Mouse (Mus musculus) left cerebral cortex, postnatal 10 days (tissue): Measurements from ENCODE around the gene Gatad2b. TPM values are rescaled to one million over a fixed set of nuclear protein-coding genes. Genes with fewer than 3 reads are reported as not detected.

Source experiments
- DNase-seq, 2 experiments: peaks; one replicate each; pipeline ENCODE4 v3.0.0; 2021 to 2022; ENCODE audit warnings: low spot score in 2 of 2, mixed read lengths in 1 of 2; ENCODE audit errors: extremely low spot score in 1 of 2
- intact Hi-C: fragments of 180-260 bp; cut with DNase I; formaldehyde crosslinking; loops from one replicate; pipeline ENCODE4 v1.15.1; 2025
- total RNA-seq, 2 experiments: library from RNA; stranded (reverse); gene quantifications; 2 replicates each; pipeline ENCODE4 v1.2.3; 2021

Gene Gatad2b
- total RNA-seq, 2 experiments from 2014 or later: 90.0 to 90.5 TPM

DNA sequence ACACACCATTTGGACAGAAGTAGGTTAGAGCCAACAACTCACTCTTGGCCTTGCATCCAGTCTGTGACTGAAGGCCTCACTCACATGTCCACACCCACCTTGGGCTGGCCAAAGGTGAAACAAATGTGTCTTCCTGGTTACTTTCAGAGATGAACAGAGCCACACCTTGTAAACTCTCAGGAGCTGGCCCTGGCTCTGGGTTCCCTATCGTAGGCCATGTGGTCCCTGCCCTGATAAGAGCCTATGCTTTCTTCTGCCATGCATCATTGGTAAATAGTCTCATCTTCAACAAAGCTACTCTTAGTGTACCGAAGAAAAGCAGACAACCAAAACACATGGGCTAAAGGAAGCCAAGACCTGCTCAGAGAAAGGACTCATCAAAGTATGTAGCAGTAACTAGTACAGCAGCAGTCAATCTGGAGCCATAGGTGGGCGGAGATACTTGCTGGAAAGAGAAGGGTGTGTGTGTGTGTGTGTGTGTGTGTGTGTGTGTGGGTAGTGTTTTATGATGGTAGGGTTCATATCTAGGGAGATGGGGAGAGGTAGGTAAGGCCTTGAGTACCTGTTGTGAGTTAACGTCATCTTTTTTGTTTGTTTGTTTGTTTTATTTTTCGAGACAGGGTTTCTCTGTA, 74.1 kb downstream of the Gatad2b start:
- intact Hi-C loops: no loop called here
- no peak for DNase-seq

DNA sequence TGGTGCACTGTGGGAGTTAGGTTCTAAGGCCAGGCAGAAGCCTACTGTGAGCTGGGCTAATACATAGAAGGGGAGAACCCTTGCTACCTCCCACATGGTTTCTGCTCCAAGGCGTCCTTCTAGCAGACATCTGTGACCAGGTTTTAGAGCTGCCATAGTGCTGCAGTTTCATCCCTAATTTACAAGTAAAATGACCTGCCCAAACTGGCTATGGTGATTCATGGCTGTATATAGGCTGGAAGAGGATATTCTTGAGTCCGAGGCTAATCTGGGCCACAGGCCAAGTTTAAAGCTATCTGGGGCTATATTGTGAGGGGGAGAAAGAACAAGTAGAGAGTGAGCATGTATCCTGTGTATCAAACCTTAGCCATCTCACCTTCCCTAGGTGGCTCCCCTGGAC, 76.1 kb downstream of the Gatad2b start:
- DNase-seq: no peak
- intact Hi-C loops: no loop called here

DNA sequence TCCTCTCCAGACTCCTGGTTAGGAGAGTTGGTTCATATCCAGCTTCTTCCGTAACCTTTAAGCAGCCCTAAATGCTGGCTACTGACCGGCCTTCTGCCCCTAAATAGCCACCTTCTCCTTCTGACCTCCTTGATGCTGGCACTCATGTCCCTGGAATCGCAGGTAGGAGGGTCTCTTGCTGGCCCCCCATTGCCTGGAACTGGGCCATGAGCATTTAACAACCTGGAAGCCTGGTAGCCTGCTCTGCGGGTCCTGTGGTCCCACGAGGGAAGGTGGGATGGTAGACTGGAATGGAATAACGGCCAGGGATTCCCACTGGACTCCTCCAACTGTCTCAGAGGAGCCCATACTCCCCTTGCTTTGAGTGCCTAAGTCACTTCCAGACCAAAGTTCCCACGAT, 78.9 kb downstream of the Gatad2b start:
- intact Hi-C loops: loop anchor here (5.0 kb wide), 3 partner anchors 80 to 155 kb away; partner anchors contain the start of genes Dennd4b and Gatad2b
- no peak for DNase-seq

DNA sequence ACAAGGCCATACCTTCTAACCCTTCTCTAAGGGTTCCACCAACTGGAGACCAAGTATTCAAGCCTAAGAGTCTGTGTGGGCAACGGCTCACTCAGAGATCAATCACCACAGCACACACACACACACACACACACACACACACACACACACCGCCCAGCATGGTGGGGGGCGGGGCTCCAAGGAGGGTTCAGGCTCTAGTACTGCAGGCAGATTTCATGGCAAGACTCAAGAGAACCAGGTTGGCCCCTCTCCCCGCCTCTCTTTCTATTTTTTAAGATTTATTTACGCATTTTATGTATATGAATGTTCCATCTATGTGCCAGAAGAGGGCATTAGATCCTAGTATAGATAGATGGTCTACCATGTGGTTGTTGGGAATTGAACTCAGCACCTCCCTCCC, 79.8 kb downstream of the Gatad2b start:
- DNase-seq: no peak
- intact Hi-C loops: loop anchor here (5.0 kb wide), 3 partner anchors 81 to 156 kb away; partner anchors contain the start of genes Dennd4b and Gatad2b

DNA sequence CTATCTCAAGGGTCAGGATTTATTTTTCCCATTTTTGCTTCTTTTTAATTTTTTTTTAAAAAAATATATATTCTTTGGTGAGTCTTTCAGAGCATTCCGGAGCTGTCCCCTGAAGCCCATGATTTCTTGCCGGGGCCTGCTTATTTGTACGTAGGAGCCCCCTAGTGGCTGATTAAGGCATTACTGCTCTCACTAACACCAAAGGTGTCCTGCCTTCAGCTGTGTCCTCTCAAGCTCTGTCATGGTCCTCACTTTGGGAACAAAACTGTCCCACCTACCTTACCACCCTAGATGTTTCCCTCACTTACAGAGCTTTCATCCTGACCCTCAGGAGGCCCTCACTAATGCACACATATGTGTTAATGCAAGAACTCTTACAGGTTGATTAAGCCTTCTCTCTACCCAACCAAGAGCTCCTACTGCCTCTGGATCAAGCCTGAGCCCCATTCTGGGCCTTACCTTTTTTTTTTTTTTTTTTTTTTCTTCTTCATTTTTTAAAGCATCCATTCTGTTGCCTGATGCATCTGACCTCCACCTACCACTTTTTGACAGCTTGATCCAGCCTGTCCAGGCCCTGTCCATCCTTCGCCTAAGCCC, 80.6 kb downstream of the Gatad2b start:
- peak; percentile 78 to 81 for DNase-seq
- intact Hi-C loops: loop anchor here (5.0 kb wide), 3 partner anchors 81 to 156 kb away; partner anchors contain the start of genes Dennd4b and Gatad2b

DNA sequence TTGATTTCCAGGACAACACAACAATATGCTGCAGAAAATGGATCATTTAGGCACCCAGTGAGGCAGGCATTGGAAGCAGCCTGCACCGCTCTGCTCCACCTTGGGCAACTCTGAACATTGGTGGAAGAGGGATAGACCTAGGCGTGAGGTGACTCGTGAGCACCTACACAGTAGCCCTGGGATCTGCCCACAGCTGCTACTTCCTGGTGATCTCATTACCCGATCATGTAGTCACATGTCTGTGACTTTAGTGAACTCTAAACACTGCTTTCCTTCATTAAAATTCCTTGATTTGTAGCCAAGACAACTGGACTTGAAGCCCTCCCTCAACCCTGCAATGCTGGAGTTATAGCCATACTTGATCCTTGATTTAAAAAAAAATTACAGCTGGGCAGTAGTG, 81.4 kb downstream of the Gatad2b start:
- intact Hi-C loops: loop anchor here (5.0 kb wide), 3 partner anchors 82 to 157 kb away; partner anchors contain the start of genes Dennd4b and Gatad2b
- no peak for DNase-seq

DNA sequence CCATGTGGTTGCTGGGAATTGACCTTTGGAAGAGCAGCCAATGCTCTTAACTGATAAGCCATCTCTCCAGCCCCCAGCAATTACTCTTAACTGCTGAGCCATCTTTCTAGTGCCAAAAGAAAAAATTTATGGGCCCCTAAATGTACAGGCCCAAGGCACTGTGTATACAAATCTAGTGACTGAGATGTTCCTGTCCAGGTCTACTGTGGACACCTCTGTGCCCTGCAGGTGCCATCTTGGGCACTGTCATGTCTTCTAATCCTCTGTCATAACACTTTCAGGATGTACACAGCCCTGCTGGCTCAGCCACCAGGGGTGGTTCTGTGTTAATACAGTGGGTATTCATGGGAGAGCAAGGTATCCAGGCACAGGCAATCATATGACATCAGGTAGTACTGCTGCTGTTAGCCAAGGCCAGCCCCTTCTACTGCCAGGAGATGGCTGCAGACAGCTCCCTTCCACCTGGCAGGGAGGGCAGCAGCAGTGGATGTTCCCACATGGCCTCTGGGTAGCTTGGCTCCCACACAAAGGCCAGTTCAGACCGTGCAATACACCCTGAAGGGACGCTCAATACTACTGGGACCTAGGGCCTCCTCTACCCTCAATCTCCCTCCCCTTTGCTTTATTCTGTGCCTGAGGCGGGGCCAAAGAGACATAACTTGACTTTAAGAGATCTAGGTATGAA, 82.7 kb downstream of the Gatad2b start:
- intact Hi-C loops: no loop called here

DNA sequence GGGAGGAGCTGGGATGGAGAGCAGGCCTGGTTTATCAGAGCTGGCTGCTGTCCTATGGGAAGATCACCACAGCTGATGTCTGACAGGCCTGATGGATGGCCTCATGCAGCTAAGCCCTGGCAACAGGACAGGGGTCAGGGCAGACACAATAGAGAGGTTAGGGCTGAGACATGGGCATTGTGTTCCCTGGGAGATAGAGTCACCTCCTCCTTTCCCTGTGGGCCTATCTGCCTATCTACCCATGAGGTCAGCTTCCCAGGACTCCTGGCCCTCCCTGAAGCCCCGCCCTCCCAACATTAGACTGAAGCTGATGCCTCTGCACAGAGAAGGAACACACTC, 83.2 kb downstream of the Gatad2b start:
- DNase-seq: no peak
- intact Hi-C loops: no loop called here

More for the DNA sequence above, 82.7 kb downstream of the Gatad2b start:
- no peak for DNase-seq

DNA sequence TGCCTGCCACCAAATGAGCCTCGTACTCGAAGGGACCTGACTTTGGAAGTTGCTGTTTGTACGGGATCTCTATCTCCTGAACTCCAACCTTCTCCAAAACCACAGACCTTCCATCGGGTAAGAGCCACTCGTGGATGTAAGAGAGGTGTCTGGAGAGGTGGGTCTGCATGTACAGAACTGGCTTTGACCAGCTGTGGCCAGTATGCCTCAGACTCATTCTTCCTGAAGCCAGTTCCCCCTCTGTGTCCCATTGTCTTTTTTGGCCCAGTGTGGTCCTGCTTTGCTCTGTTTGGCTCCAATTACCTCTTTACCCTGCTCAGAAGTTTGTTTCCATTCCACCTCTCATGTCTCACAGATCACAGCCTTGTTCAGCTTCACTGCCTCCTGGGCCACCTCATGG, 85.5 kb downstream of the Gatad2b start:
- intact Hi-C loops: no loop called here

DNA sequence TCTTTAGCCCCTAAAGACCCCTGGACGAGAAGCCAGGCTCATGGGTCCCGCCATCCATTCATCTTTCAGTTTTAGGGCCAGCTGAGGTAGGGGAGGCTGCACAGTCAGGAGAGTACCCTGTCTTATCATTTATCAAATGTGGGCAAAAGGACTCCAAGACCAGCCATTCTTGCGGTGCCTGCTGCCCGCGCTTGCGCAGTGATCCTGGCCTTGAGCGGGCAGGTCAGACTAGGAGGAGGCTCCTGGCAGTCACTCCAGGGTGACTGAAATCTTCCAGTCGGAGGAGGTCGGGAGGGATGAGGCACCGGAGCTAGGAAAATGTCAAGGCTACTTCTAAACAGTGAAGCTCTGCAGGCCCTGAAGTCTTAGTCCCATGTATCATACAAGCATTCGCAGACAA, 88.7 kb downstream of the Gatad2b start:
- intact Hi-C loops: no loop called here
- DNase-seq: no peak

More for the DNA sequence above, 85.5 kb downstream of the Gatad2b start:
- DNase-seq: no peak

DNA sequence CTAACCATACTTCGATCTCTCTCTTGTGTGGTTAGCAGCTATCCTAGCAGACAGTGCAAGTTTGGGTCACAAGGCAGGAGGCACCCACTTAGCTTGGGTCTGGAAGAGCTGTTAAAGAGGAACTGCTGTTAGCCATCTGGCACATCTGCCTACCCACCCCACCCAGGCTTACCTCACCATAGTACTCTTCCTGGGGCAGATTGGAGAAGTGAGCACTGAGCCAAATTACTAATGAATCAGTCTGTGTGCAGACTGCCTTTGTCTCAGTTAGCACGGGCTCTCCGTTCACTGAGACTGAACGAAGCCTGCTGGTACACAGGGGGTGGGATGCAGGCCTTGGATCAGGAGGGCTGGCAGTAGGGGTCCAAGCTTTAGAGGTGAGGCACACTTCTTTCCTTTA, 90.7 kb downstream of the Gatad2b start:
- DNase-seq: no peak
- intact Hi-C loops: no loop called here

DNA sequence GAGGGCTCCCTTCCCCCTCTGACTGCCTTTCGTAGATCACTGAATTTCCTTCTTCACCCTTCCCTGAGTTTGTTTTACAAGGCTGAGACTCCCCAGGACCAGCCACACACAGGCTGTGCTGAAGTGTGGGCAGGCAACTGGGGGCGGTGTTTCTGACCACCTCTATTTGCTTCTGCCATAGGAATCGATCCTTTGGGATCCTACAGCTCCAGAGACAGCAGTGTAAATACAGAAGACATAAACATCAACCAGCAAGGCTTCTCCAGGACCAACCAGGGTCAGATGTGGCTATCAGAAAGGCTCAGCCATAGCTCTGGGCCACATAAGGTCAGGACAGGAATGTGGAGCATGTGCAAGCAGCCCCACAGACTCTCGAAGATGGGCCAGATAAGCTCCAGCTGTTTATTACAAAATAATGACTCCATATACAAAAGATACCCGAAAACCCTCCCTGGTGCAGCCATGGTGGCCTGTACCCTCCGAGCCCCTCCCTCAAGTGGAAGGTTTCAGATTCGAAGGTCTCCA, 91.9 kb downstream of the Gatad2b start:
- intact Hi-C loops: no loop called here
- no peak for DNase-seq

DNA sequence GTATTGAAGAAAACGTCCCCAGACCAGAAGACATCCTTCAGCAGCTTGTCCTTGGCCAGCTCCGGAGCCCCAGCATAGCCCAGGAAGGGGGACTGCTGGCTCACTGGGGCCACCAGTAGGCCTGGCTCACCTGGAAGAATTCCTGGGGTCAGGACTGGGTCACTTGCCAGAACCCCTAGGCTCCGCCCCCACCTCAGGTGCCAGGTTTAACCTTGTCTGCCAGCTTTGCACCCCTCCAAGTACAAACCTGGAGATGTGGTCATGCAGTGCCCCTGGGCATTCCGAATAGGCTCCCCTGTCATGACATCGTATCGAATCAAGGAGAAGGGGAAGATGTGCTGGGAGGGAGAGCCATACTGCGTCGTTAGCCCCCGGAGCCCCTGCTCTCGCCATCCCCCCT, 93.8 kb downstream of the Gatad2b start:
- no peak for DNase-seq
- intact Hi-C loops: no loop called here

DNA sequence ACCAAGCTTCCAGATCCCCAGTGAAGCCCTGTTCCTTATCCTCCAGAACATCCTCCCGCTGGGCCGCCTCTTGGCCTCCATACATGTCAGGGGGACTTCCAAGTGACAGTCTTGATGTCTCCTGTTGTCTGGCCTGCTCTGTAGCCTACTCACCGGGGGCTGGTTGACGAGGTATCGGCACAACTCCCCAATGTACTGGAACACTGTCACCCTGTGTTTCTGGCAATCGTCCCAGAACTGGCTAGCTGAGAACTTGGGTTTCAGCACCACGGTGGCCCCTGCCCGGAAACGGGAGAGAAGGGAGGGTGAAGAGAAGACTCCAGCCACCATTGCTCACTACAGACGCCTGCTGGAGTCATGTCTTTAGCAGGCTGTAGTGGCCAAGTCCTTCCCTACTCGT, 94.5 kb downstream of the Gatad2b start:
- intact Hi-C loops: no loop called here
- peak in 1 of 2 experiments; percentile 73 for DNase-seq

DNA sequence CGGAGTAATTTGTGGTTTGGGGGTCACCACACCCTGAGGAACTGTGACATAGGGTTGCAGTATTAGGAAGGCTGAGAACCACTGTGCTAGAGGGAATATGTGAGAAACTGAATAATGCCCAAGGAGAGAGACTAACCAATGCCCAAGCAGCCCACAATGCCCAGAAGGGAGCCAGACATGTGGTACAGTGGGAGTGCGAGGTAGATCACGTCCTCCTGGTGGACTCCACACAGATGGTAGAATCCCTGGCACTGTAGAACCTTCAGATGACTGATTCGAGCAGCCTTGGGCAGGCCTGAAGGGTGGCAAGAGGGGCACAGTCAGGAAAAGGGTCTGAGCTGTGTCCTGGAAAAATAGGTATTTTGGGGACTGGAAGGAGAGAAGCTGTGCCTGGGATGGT, 95.2 kb downstream of the Gatad2b start:
- no peak for DNase-seq
- intact Hi-C loops: no loop called here

DNA sequence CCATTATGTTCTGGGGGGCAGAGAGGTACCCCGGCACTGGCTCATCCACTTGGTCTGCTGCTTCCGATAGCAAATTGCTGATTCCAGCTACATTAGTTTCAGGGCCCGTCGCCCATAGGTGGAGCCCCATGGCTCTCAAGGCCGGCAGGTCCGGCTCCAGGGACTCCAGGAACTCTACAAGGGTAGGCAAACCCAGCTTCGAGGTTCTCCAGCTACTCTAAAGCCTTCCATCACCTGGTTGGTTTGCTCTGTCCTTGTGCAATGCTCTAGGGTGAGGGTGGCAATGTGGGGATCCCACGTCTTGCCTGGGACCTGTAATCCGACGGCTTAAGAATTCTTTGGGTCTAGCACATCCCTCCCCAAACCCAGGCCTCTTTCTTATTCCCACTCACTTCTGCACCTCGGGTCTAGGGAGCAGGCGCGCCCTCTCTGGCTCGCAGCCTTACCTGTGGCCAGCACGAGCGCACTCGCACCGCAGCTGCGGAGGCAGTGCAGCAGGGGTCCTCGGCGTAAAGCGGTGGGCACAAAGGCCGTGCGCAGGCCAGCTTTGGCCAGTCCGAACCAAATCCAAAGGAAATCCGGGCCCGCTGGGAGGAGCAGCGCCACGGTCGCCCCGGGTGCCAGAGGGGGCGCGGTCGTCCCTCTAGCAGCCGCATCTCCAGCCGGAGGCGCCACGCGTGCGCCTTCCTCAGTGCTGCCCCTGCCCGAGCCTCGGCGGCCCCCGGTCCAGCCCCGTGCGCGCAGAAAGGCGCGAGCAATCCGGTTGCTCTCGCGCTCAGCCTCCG, 95.9 kb downstream of the Gatad2b start:
- intact Hi-C loops: no loop called here

DNA sequence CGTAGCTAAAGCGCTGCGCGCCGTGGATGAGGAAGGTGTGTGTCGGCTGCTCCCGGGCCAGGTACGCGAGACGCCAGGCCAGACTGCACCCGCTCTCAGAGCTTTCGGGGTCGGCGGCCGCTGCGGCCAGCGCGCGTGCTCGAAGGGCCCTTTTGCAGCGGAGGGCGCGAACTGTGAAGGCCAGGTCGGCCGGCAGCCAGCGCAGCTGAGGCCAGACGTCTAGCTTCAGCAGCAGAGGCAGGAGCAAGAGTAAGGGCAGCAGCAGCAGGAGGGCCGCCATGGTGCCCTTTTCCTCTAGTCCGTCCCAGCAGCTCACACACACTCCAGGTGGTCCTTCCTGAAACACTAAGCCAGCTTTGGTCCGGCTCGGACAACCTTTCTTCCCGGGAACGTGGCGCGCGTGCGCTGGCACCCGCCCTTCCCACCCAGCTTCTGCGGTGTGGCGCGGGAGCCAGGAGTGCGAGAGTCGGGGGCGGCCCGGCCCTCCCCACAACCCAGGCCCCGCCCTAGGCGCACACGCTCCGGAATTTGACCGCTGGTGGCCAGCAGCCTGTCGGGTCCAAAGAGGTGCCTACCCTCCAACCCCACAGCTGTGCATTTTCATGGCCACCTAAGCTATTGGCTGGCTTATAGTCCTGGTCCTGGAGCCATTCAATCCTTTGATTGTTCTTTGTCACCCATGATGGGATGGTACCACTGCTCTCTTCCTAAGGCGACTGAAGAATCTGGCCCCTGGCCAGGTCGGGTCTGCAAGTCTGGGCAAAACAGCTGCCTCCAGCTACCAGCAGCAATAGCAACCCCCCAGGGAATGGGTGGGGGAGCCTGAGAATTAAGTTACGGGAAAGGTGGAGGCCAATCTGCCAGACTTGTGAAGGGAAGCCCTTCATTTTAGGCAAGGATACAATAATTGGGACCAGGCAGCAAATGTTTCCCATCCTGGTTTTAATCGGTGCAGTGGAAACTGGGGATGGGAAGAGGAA, 96.8 kb downstream of the Gatad2b start, which contains the start of gene Slc27a3:
TSS of gene Slc27a3 (minus strand) at position 428 of the 980 bp plus-strand sequence.
- intact Hi-C loops: no loop called here
- DNase-seq: peak; percentile 26 to 73

More for the DNA sequence above, 95.9 kb downstream of the Gatad2b start:
- peak in 1 of 2 experiments; percentile 76 for DNase-seq

DNA sequence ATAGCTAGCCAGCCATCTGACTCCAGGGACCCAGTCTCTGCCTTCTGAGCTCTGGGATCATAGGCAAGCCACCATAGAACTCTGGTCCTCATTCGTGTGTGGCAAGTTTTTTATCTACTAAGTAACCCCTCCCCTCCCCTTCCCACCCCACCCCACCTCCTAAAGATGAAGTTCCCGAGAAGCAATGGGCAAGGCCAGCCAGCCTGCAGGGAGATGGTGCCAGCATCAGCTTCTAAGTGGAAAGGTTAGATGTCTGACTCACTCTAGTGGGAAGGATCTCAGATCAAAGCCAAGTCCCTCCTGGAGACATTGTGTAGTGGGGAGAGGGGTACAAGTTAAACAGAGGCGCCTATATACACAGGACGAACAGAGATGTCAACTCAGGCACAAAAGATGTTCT, 98.0 kb downstream of the Gatad2b start:
- intact Hi-C loops: no loop called here
- DNase-seq: no peak
